Mouse (Mus musculus) embryonic facial prominence, embryonic 10.5 days (tissue): ENCODE data around the gene Wdr74. TPM values are rescaled to one million over a fixed set of nuclear protein-coding genes. Genes with fewer than 3 reads are reported as not detected.

ENCODE experiments used
- DNase-seq: peaks from one replicate; pipeline ENCODE4 v3.0.0-alpha.2; 2017; ENCODE audit warnings: low spot score
- H3K27ac ChIP-seq: fragments of 300-500 bp; sonication (generic); replicated peaks from 2 replicates; pipeline ENCODE4 v1.5.1; 2016; ENCODE audit warnings: mild to moderate bottlenecking
- H3K27me3 ChIP-seq: fragments of 300-500 bp; sonication (generic); replicated peaks from 2 replicates; pipeline ENCODE4 v1.6.1; 2016; ENCODE audit warnings: low read depth, mild to moderate bottlenecking; ENCODE audit not compliant: poor library complexity, severe bottlenecking
- H3K36me3 ChIP-seq: fragments of 300-500 bp; sonication (generic); replicated peaks from 2 replicates; pipeline ENCODE4 v1.6.1; 2016; ENCODE audit warnings: mild to moderate bottlenecking, moderate library complexity
- H3K4me1 ChIP-seq: fragments of 300-500 bp; sonication (generic); 2 replicates; pipeline ENCODE4 v1.6.1; 2016
- H3K4me3 ChIP-seq: fragments of 300-500 bp; sonication (generic); 2 replicates; pipeline ENCODE4 v1.5.1; 2016; ENCODE audit warnings: mild to moderate bottlenecking, moderate library complexity
- H3K9me3 ChIP-seq: fragments of 300-500 bp; sonication (generic); 2 replicates; pipeline ENCODE4 v1.6.1; 2016; ENCODE audit warnings: mild to moderate bottlenecking
- WGBS: fragments of 180-500 bp; shearing (Covaris S2); methylation state at CpG from one replicate; pipeline ENCODE4 v1.1.7; 2016; 5-methylcytosine and 5-hydroxymethylcytosine counted together
- polyA plus RNA-seq: library from polyadenylated mRNA; unstranded; fragments of >200 nt; fragmentation: Nextera tagmentation; extraction: Ambion mirVana; gene quantifications from 2 replicates; pipeline ENCODE4 v1.2.1, GENCODE M21; 2016

The Wdr74 gene
- polyA plus RNA-seq, 1 experiment from 2014 or later, result 117 TPM

DNA sequence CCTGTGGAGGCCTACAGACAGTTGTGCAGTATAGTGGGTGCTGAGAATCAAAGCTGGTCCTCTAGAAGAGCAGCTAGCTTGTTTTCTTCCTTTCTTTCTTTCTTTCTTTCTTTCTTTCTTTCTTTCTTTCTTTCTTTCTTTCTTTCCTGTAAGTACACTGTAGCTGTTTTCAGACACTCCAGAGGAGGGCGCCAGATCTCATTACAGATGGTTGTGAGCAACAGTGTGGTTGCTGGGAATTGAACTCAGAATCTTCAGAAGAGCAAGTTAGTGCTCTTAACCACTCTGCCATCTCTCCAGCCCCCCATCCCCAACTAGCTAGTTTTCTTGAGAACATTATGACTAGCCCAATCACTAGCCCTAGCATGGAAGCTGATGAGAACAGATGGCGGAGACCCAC lies 25.1 kb downstream of the Wdr74 start:
- Histone ChIP-seq H3K9me3 (peaks cover 11% of the 10 kb centered on the region), H3K4me3 (peak overlapping the region; percentile 5; the same call in 1 of the 2 replicates), H3K4me1 (peaks cover 18% of the 10 kb centered on the region), H3K27me3 (no peaks in the 10 kb centered on the region), H3K36me3 (peaks cover 62% of the 10 kb centered on the region), H3K27ac (no peak overlapping the region)
- WGBS, result 92% methylated on average over 2 of the region's 2 CpGs
- DNase-seq, result no peak

DNA sequence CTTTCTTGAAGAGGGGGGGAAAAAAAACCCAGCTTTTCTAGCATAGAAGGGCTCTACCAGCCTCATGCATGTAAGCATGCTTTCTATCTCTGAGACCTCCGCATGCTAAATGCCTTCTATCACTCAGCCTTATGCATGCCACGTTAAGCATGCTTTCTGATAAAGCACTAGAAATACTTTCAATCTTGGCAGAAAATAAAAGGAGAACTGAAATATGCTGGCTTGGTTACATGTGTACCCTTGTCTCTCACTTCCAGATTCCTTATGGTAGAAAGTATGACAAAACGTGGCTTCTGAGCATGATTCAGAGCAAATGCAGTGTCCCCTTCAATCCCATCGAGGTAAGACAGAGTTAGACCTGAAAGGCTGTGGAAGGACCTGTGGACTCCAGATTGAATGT lies 27.6 kb downstream of the Wdr74 start:
- Histone ChIP-seq H3K9me3 (peaks cover 12% of the 10 kb centered on the region), H3K27me3 (no peaks in the 10 kb centered on the region), H3K4me1 (peaks cover 7% of the 10 kb centered on the region), H3K27ac (no peak overlapping the region), H3K4me3 (no peak overlapping the region), H3K36me3 (peaks cover 85% of the 10 kb centered on the region)
- DNase-seq, result no peak
- WGBS, result 93% methylated on average over 4 of the region's 4 CpGs

DNA sequence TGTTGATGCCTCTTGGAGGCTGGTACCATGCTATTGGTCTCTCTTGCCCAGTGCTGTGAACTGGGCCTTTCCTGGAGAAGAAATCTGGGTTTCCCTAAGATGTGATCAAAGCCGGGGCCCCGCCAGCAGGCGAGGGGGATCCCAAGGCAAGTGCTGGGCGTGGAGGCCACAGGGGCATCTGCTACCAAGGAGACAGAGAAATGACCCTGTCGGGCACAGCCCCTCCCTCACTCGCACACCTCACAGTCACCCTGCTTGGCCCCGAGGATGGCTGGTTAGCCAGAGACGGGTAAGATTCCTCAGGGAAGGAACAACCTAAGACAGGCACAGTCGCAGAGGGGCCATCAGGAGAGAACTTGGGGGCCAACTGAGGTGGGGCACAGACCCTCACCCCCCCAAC lies 29.9 kb downstream of the Wdr74 start:
- Histone ChIP-seq H3K4me1 (peaks cover 4% of the 10 kb centered on the region), H3K9me3 (peaks cover 12% of the 10 kb centered on the region), H3K27ac (no peak overlapping the region), H3K27me3 (no peaks in the 10 kb centered on the region), H3K36me3 (peaks cover 100% of the 10 kb centered on the region), H3K4me3 (no peak overlapping the region)
- 96% methylated on average over 9 of the region's 9 CpGs for WGBS
- DNase-seq, result no peak

DNA sequence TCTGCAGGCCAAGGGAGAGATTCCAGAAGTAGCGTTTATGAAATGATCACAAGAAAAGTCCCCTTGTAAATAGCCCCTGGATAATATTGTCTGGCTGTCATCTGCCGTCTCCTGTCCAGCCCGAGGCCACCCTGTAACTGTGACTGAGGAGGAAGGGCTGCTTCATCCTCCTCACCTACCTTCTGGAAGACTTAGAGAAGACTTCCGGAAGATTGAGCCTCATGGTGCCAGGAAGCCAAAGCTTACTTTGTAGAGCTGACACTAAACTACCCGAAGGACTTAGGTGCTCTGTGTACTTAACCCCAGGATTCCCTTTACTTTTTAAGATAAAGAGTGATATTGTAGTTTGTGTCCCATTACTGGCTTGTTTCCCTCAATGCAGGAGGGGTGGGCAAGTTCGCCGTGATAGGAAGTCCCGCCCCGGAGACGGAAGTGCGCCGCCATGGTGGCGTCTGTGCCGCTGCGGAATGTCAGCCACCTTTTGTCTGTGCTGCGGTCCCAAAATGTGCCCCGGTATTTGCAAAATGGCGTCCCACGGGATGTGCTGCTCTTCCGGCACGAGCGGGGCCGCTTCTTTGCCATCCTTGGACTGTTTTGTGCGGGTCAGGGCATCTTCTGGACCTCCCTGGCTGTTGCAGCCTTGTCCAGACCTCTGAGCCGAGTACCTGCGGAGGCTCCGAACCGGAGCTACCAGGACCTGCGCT lies 35.1 kb downstream of the Wdr74 start, which contains the start of gene Tmem223:
Gene Tmem223 (plus strand): TSS at position 430 of the 704 bp plus-strand sequence.
- H3K4me1 ChIP-seq, result peaks cover 38% of the 10 kb centered on the region
- H3K4me3 ChIP-seq, result peak within 1 kb of the TSS; percentile 83
- DNase-seq, result peak; percentile 86
- H3K27ac ChIP-seq, result peak within 1 kb of the TSS; percentile 97
- WGBS, result 20% methylated on average over 29 of the region's 29 CpGs
- peaks cover 2% of the 10 kb centered on the region; the same call in 1 of the 2 replicates for H3K9me3 ChIP-seq
- H3K27me3 ChIP-seq, result no peaks in the 10 kb centered on the region
- H3K36me3 ChIP-seq, result peaks cover 75% of the 10 kb centered on the region

DNA sequence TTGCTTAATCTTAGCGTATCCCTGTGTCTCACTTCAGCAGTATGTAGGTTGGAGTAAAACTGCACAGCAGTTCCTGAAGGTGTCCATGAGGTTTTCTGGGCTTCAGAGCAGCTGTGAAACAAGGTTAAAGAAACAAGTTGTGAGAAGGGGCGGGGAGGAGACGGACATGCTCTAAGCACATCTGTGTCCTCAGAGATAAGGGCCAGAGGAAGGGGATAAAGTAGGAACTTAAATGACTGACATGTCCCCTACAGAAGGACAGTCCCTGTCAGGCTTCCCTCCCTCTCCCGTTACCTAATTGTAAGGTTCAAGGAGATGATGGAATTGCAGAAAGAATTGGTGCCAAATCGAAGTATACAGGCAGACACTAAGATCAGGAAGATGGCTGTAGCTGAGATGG lies 37.4 kb downstream of the Wdr74 start:
- Histone ChIP-seq H3K4me1 (peaks cover 46% of the 10 kb centered on the region), H3K4me3 (peak overlapping the region; percentile 83)
- DNase-seq, result no peak

DNA sequence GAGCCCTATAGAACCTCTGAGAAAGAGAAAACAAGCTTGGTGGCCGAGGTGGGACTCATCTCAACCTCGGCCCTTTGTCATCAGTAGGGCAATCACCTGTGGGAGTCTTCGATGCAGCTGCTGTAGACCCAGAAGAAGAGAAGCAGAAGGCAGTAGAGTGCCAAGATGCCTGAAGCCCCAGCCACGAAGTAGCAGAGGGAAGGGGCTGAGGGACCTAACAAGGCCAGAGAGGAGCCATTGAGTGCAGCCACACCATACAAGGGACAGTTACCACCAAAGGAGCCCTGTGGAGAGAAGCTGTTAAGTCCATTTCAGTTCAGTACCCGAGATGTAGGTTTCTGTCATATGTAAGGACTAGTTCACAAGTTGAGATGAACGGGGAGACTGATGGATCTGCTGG lies 37.8 kb downstream of the Wdr74 start:
- no peaks in the 10 kb centered on the region for H3K9me3 ChIP-seq
- H3K27ac ChIP-seq, result peak overlapping the region; percentile 97
- peak; percentile 11 for DNase-seq
- H3K36me3 ChIP-seq, result peaks cover 64% of the 10 kb centered on the region
- H3K4me1 ChIP-seq, result peaks cover 46% of the 10 kb centered on the region
- 62% methylated on average over 6 of the region's 6 CpGs for WGBS
- H3K27me3 ChIP-seq, result no peaks in the 10 kb centered on the region
- peak overlapping the region; percentile 83 for H3K4me3 ChIP-seq

More for the DNA sequence above, 37.4 kb downstream of the Wdr74 start:
- WGBS, result 83% methylated on average over 5 of the region's 5 CpGs
- H3K9me3 ChIP-seq, result no peaks in the 10 kb centered on the region
- H3K36me3 ChIP-seq, result peaks cover 64% of the 10 kb centered on the region
- H3K27me3 ChIP-seq, result no peaks in the 10 kb centered on the region
- peak overlapping the region; percentile 97 for H3K27ac ChIP-seq

DNA sequence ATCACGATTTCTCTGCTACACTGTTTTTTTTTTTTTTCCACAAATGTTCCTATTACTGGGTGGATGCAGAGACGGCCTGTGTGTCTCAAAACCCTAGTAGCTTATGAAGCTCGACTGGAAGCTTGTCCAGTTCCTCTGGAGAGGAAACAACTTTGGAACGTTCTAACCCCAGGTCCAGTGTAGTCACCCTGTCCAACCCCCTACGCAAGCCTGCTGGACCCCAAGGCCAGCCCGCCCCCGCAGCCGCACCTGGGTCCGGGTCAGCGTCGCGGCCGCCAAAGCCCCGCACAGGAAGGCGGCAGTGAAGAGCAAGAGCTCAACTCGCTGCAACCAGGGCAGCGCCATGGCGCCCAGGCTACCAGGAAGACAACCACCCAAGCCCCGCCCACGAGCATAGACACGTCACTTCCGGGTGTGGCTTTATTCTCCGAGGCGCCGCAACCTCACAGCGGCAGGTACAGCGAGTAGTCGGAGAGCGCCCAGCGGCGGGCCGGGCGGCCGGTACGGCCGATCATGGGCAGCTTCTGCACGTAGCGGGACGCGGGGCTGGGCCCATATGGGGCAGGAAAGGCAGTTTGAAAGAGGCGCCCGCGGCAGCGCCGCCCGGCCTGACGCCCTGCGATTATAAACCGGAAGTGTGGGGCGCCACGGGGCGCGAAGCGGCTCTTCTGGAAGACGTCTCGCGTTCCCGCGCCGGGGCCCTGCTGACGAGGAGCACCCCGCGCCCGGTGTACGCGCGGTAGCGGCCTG lies 38.6 kb downstream of the Wdr74 start, which contains the start of gene Tmem179b:
Gene Tmem179b (minus strand): TSS at position 382 of the 750 bp plus-strand sequence.
- H3K4me3 ChIP-seq, result peak within 1 kb of the TSS; percentile 83

DNA sequence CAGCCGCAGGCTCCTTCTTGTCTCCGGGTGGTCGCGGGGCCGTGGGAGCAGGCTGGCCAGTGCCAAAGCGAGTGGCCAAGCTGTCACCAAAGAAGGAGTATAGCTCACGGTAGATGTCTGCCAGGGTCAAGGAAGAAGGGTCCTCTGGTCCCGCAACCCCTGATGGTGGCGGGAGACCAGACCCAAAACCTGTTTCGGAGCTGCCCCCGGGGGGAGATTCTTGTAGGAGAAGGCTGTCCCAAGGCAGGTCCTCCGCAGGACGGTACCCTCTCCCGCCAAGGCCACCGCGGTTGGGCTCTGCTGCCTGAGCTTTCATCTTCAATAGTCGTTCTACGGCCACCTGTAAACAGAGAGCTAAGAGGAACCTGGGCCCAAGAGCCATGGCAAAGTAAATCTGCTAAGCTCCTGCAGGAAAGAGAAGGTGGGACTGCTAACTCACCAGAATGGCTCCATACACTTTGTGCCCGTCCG lies 39.4 kb downstream of the Wdr74 start:
- H3K4me1 ChIP-seq, result peaks cover 46% of the 10 kb centered on the region
- peak overlapping the region; percentile 97 for H3K27ac ChIP-seq
- H3K9me3 ChIP-seq, result no peaks in the 10 kb centered on the region
- no peak for DNase-seq
- H3K36me3 ChIP-seq, result peaks cover 62% of the 10 kb centered on the region
- H3K27me3 ChIP-seq, result no peaks in the 10 kb centered on the region
- peak overlapping the region; percentile 83 for H3K4me3 ChIP-seq
- 7% methylated on average over 20 of the region's 20 CpGs for WGBS

More for the DNA sequence above, 38.6 kb downstream of the Wdr74 start, which contains the start of gene Tmem179b:
- DNase-seq, result peak; percentile 96
- peak within 1 kb of the TSS; percentile 97 for H3K27ac ChIP-seq
- under 1% methylated on average over 68 of the region's 68 CpGs for WGBS
- H3K4me1 ChIP-seq, result peaks cover 46% of the 10 kb centered on the region
- peaks cover 64% of the 10 kb centered on the region for H3K36me3 ChIP-seq
- no peaks in the 10 kb centered on the region for H3K9me3 ChIP-seq
- H3K27me3 ChIP-seq, result no peaks in the 10 kb centered on the region

DNA sequence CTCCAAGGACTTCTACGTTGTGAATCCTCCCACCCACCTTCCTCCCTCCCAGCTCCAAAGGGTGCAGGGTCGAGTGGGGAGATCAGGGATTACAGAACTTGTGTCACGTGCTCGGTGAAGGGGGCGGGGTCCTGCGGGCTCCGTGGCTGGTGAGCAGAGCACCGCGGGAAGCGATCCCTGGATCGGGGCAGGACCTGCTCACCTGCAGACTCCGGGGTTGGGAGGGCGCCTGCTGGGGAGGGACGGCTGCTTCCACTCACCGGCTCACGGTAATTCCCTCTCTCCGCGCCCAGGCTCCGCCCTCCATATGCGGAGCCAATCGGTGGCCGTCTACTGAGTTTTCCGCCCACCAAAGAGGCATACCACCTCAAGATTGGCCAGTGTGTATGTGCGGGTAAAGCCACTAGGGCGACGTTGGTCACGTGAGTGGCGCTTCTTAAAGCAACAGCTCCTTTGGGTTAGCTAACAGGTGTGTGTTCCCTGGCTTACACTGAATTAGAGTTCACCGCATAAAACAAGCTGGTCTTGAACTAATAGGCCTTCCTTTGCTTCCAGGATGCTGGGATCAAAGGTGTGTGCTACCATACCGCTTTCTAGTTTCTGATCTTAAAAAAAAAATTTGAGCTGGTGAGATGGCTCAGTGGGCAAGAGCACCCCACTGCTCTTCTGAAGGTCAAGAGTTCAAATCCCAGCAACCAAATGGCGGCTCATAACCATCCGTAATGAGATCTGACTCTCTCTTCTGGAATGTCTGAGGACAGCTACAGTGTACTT lies 50.6 kb downstream of the Wdr74 start, which contains the start of gene Taf6l:
Gene Taf6l (minus strand): TSS at position 410 of the 774 bp plus-strand sequence.
- Histone ChIP-seq H3K4me1 (peaks cover 28% of the 10 kb centered on the region), H3K27me3 (no peaks in the 10 kb centered on the region), H3K27ac (peak within 1 kb of the TSS; percentile 92), H3K4me3 (peak within 1 kb of the TSS; percentile 82), H3K36me3 (peaks cover 44% of the 10 kb centered on the region), H3K9me3 (no peaks in the 10 kb centered on the region)
- WGBS, result under 1% methylated on average over 32 of the region's 32 CpGs
- peak; percentile 93 for DNase-seq

DNA sequence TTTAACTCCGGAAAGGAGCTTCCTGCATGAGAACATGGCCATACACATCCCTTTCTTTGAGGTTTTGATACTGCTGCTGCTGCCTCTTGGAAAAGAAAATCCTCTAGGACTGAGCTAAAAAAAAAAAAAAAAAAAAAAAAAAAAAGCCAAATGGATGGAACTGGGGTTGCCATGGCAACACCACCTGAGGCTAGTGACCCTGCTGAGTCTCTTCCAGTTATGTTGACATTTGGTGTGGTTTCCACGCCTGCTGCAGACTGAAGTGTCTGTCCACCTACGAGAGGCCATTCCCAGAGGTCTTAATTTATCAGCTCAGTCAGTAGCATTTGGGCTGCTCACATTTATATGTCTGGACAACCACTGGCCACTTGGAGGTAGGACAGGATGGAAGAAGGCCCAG lies 52.9 kb downstream of the Wdr74 start:
- Histone ChIP-seq H3K4me3 (peak overlapping the region; percentile 25; the same call in 1 of the 2 replicates), H3K9me3 (0 out of 2 replicates have a peak, but pooled peaks cover 2% of the 10 kb centered on the region), H3K27ac (no peak overlapping the region), H3K27me3 (no peaks in the 10 kb centered on the region), H3K4me1 (peaks cover 28% of the 10 kb centered on the region), H3K36me3 (peaks cover 42% of the 10 kb centered on the region)
- 19% methylated on average over 3 of the region's 3 CpGs for WGBS
- no peak for DNase-seq

DNA sequence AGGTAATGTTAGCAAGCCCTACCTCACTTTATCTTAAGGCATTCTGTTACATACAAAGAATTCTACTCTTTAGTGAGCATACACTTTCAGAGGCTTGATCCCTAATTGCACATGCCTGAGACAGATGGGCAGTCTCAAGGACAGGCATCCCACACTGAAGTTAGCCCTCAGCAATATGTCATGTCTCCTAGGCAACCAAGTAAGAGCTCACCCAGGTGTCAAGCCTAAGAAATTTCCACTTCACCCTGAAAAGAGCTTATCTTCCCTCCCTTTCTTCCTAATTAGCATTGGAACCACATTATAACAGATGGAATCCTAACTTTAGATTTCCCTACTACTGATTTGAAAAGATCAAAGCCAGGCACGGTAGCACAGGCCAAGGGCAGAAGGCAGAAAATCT lies 53.5 kb downstream of the Wdr74 start:
- H3K27ac ChIP-seq, result no peak overlapping the region
- no peaks in the 10 kb centered on the region for H3K27me3 ChIP-seq
- 0 out of 2 replicates have a peak, but pooled peaks cover 2% of the 10 kb centered on the region for H3K9me3 ChIP-seq
- H3K4me3 ChIP-seq, result no peak overlapping the region
- WGBS, result 65% methylated on average over 1 of the region's 1 CpGs
- no peak for DNase-seq
- peaks cover 28% of the 10 kb centered on the region for H3K4me1 ChIP-seq
- H3K36me3 ChIP-seq, result peaks cover 42% of the 10 kb centered on the region

DNA sequence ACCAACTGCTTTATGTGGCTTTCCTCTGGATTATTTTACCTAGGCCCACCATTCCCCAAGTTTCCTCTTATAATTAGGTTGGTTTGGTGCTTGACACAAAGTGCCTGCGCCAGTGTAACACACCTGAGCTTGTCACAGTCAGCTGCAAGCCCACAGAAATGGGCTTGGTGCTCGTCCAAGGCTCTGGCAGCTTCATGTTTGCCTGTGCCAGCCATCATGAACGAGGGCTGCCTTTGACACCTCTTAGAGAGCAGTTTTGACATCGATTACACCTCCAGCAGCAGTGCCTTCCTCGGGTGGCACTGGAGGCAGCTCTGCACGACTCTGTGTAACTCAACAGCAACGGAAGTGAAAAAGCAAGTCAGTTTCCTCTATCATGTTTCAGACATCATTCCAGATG lies 54.5 kb downstream of the Wdr74 start:
- no peak for DNase-seq
- 85% methylated on average over 7 of the region's 7 CpGs for WGBS
- Histone ChIP-seq H3K4me1 (peaks cover 24% of the 10 kb centered on the region), H3K4me3 (no peak overlapping the region), H3K27me3 (no peaks in the 10 kb centered on the region), H3K9me3 (0 out of 2 replicates have a peak, but pooled peaks cover 2% of the 10 kb centered on the region), H3K36me3 (peaks cover 48% of the 10 kb centered on the region), H3K27ac (no peak overlapping the region)
